8 mouse cellular contexts compared by ENCODE assay signal in genomic region chr5:138117199-138118015, GRCm38 (mm10). TPM values are rescaled to one million over a fixed set of nuclear protein-coding genes. Genes with fewer than 3 reads are reported as not detected.
DNase-seq lines count a peak whose midpoint lies in the region; ATAC-seq and TF ChIP-seq lines count a peak whose summit lies in the region.

No protein-coding gene starts in this region.

- H3K27me3 ChIP-seq in hindbrain, embryonic 10.5 days (ENCODE audit: insufficient read depth, poor library complexity, severe bottlenecking): no peaks in the 10 kb centered on the region

- H3K9me3 ChIP-seq in hindbrain, embryonic 10.5 days: no peaks in the 10 kb centered on the region

- peak; percentile 9 for DNase-seq in lung, adult 2 months
- DNase-seq in lung, postnatal 4 days: no peak
- DNase-seq in hindbrain, embryonic 10.5 days (ENCODE audit: low spot score): no peak
- DNase-seq in adrenal gland, adult 8-10 months: no peak
- DNase-seq in right cerebral cortex, postnatal 10 days (ENCODE audit: low spot score in 2 of 2): no peak
- DNase-seq in lung, postnatal 36 days: no peak

- H3K36me3 ChIP-seq in hindbrain, embryonic 10.5 days: peaks cover 30% of the 10 kb centered on the region

- peak overlapping the region; percentile 77 for H3K27ac ChIP-seq in bone marrow macrophage, adult 2 months (ENCODE audit: insufficient read depth, low read depth, low read length)
- peak overlapping the region; percentile 94 for H3K27ac ChIP-seq in hindbrain, embryonic 10.5 days

- no peak for TF ChIP-seq CTCF in lung, adult 2 months (IDR thresholded peaks at IDR 0.05; ENCODE audit: insufficient read depth, low read length)
- TF ChIP-seq CTCF in bone marrow macrophage, adult 2 months (IDR thresholded peaks at IDR 0.05; ENCODE audit: low read depth, low read length): no peak

- 2% methylated on average over 16 of the region's 16 CpGs for WGBS in lung, adult 2 months
- WGBS in hindbrain, embryonic 10.5 days: 14% methylated on average over 16 of the region's 16 CpGs

- no peak for TF ChIP-seq POLR2A in lung, adult 2 months (IDR thresholded peaks at IDR 0.05; ENCODE audit: borderline replicate concordance, extremely low read depth, low read depth, low read length)
- TF ChIP-seq POLR2A in bone marrow macrophage, adult 2 months (IDR thresholded peaks at IDR 0.05; ENCODE audit: borderline replicate concordance, low read depth, low read length): no peak

- H3K4me3 ChIP-seq in lung, adult 2 months (replicated peaks; ENCODE audit: extremely low read depth, low read depth, low read length): peak overlapping the region; percentile 98
- peak overlapping the region; percentile 79 for H3K4me3 ChIP-seq in bone marrow macrophage, adult 2 months (ENCODE audit: insufficient read depth, low read length)
- peak overlapping the region; percentile 71 for H3K4me3 ChIP-seq in hindbrain, embryonic 10.5 days

- H3K4me1 ChIP-seq in lung, adult 2 months (ENCODE audit: control insufficient read depth, insufficient read depth, low read length): peaks cover 12% of the 10 kb centered on the region
- peaks cover 6% of the 10 kb centered on the region for H3K4me1 ChIP-seq in bone marrow macrophage, adult 2 months (ENCODE audit: control insufficient read depth, insufficient read depth, low read length)
- peaks cover 16% of the 10 kb centered on the region for H3K4me1 ChIP-seq in hindbrain, embryonic 10.5 days (replicated peaks)

- peak; percentile 62 for ATAC-seq in megakaryocyte-erythroid progenitor cell, adult 5-6 weeks (replicated peaks; ENCODE audit: low FRiP score, low TSS enrichment, poor library complexity, severe bottlenecking)

RNA-seq across cellular contexts. Expression of gene Zscan21, which starts 0.7 kb away (rescaled TPM):
- 5.8 and 8.3 TPM in 2 replicates for polyA plus RNA-seq in lung, adult 2 months (2012; rRNA removed)
- 14.0 and 15.0 TPM in 2 replicates for polyA plus RNA-seq in bone marrow macrophage, adult 2 months (2012; ENCODE audit: insufficient read depth, insufficient read length, missing spikeins)
- polyA plus RNA-seq in hindbrain, embryonic 10.5 days (2016; fragmentation: Nextera tagmentation; extraction: Ambion mirVana): 105 and 109 TPM in 2 replicates
- 14.4 and 18.0 TPM in 2 replicates for total RNA-seq in megakaryocyte-erythroid progenitor cell, adult 5-6 weeks (2014; fragmentation: Nextera tagmentation)
- total RNA-seq in megakaryocyte-erythroid progenitor cell, adult 5-6 weeks (2017): 10.8 and 16.5 TPM in 2 replicates
- total RNA-seq in adrenal gland, adult 8-10 months (2022): 10 to 100 TPM; 16.7 to 18.8 (median 17.1) TPM

RNA-seq across cellular contexts. Expression of gene Zkscan1, which starts 32.5 kb away (rescaled TPM):
- polyA plus RNA-seq in lung, adult 2 months (2012; rRNA removed): 4.0 and 5.9 TPM in 2 replicates
- 10.5 and 12.0 TPM in 2 replicates for polyA plus RNA-seq in bone marrow macrophage, adult 2 months (2012; ENCODE audit: insufficient read depth, insufficient read length, missing spikeins)
- polyA plus RNA-seq in hindbrain, embryonic 10.5 days (2016; fragmentation: Nextera tagmentation; extraction: Ambion mirVana): 24.5 and 26.3 TPM in 2 replicates
- total RNA-seq in megakaryocyte-erythroid progenitor cell, adult 5-6 weeks (2014; fragmentation: Nextera tagmentation): 40.3 and 41.1 TPM in 2 replicates
- 38.0 and 44.5 TPM in 2 replicates for total RNA-seq in megakaryocyte-erythroid progenitor cell, adult 5-6 weeks (2017)
- 10 to 100 TPM; 39.6 to 51.4 (median 47.6) TPM for total RNA-seq in adrenal gland, adult 8-10 months (2022)

RNA-seq across cellular contexts. Expression of gene Zfp113, which starts 38.1 kb away (rescaled TPM):
- 2.7 and 3.5 TPM in 2 replicates for polyA plus RNA-seq in lung, adult 2 months (2012; rRNA removed)
- polyA plus RNA-seq in bone marrow macrophage, adult 2 months (2012; ENCODE audit: insufficient read depth, insufficient read length, missing spikeins): 5.8 and 6.8 TPM in 2 replicates
- 38.9 and 42.4 TPM in 2 replicates for polyA plus RNA-seq in hindbrain, embryonic 10.5 days (2016; fragmentation: Nextera tagmentation; extraction: Ambion mirVana)
- 7.3 and 7.5 TPM in 2 replicates for total RNA-seq in megakaryocyte-erythroid progenitor cell, adult 5-6 weeks (2014; fragmentation: Nextera tagmentation)
- total RNA-seq in megakaryocyte-erythroid progenitor cell, adult 5-6 weeks (2017): 7.8 and 10.9 TPM in 2 replicates
- total RNA-seq in adrenal gland, adult 8-10 months (2022): 10 to 100 TPM; 12.9 to 18.5 (median 16.1) TPM

RNA-seq across cellular contexts. Expression of gene Cops6, which starts 43.5 kb away (rescaled TPM):
- 47.7 and 59.9 TPM in 2 replicates for polyA plus RNA-seq in lung, adult 2 months (2012; rRNA removed)
- polyA plus RNA-seq in bone marrow macrophage, adult 2 months (2012; ENCODE audit: insufficient read depth, insufficient read length, missing spikeins): 77.7 and 82.3 TPM in 2 replicates
- 354 and 372 TPM in 2 replicates for polyA plus RNA-seq in hindbrain, embryonic 10.5 days (2016; fragmentation: Nextera tagmentation; extraction: Ambion mirVana)
- 81.1 and 121 TPM in 2 replicates for total RNA-seq in megakaryocyte-erythroid progenitor cell, adult 5-6 weeks (2014; fragmentation: Nextera tagmentation)
- 51.6 and 66.1 TPM in 2 replicates for total RNA-seq in megakaryocyte-erythroid progenitor cell, adult 5-6 weeks (2017)
- 100 to 1,000 TPM; 123 to 142 (median 139) TPM for total RNA-seq in adrenal gland, adult 8-10 months (2022)

RNA-seq across cellular contexts. Expression of gene Ap4m1, which starts 54.4 kb away (rescaled TPM):
- polyA plus RNA-seq in lung, adult 2 months (2012; rRNA removed): 28.4 and 40.3 TPM in 2 replicates
- 34.1 and 40.5 TPM in 2 replicates for polyA plus RNA-seq in bone marrow macrophage, adult 2 months (2012; ENCODE audit: insufficient read depth, insufficient read length, missing spikeins)
- 26.2 and 29.7 TPM in 2 replicates for polyA plus RNA-seq in hindbrain, embryonic 10.5 days (2016; fragmentation: Nextera tagmentation; extraction: Ambion mirVana)
- 37.3 and 53.0 TPM in 2 replicates for total RNA-seq in megakaryocyte-erythroid progenitor cell, adult 5-6 weeks (2014; fragmentation: Nextera tagmentation)
- 18.9 and 32.8 TPM in 2 replicates for total RNA-seq in megakaryocyte-erythroid progenitor cell, adult 5-6 weeks (2017)
- total RNA-seq in adrenal gland, adult 8-10 months (2022): 10 to 100 TPM; 19.5 to 34.6 (median 27.6) TPM
